Comparison of ENCODE assay signal across 26 mouse cellular contexts in genomic region chr17:81386118-81386517, GRCm38 (mm10). TPM values are rescaled to one million over a fixed set of nuclear protein-coding genes. Genes with fewer than 3 reads are reported as not detected.
A peak's percentile ranks its signal among the peaks of the same experiment; 100 is the strongest.
DNase-seq lines count a peak whose midpoint lies in the region; ATAC-seq and TF ChIP-seq lines count a peak whose summit lies in the region.
"Had no signal": no experiment of that assay in that cellular context is flagged by ENCODE, and none has a peak within 500 bp of the region (broad histone marks: within the 10 kb centered on the region; RNA-seq: fewer than 3 reads in every experiment).

No protein-coding gene starts in this region.

- 75% methylated on average over 2 of the region's 2 CpGs for WGBS in liver, postnatal 0 days (ENCODE audit: insufficient replicate concordance)
- 69% methylated on average over 2 of the region's 2 CpGs for WGBS in liver, embryonic 12.5 days (ENCODE audit: insufficient replicate concordance)

- DNase-seq in cerebellum, adult 9-11 months: no peak
- DNase-seq in cerebellum, adult 9-10 months: peak; percentile 43
- DNase-seq in cerebellum, postnatal 4 days (ENCODE audit: low spot score in 2 of 2): no peak
- no peak for DNase-seq in liver, postnatal 0 days
- DNase-seq: adrenal gland, adult 8-10 months; adrenal gland, postnatal 14 days; adrenal gland, postnatal 36 days; B cell, adult 2 months; cerebellum, adult 11 months; cerebellum, postnatal 14 days; cerebellum, postnatal 36 days; forebrain, postnatal 0 days had no signal

- no peaks in the 10 kb centered on the region for H3K9me3 ChIP-seq in liver, postnatal 0 days (ENCODE audit: low read length)
- no peaks in the 10 kb centered on the region for H3K9me3 ChIP-seq in liver, embryonic 12.5 days (replicated peaks)
- H3K9me3 ChIP-seq: embryonic facial prominence, embryonic 10.5 days; embryonic facial prominence, embryonic 12.5 days; forebrain, embryonic 13.5 days; forebrain, embryonic 15.5 days had no signal

- no peak for TF ChIP-seq CTCF in liver, postnatal 0 days (IDR thresholded peaks at IDR 0.05; ENCODE audit: low read depth)

- no peak overlapping the region for H3K4me3 ChIP-seq in liver, postnatal 0 days (ENCODE audit: low read depth, low read length)
- no peak overlapping the region for H3K4me3 ChIP-seq in liver, embryonic 12.5 days
- H3K4me3 ChIP-seq: embryonic facial prominence, embryonic 10.5 days; embryonic facial prominence, embryonic 12.5 days; forebrain, embryonic 13.5 days; forebrain, embryonic 15.5 days had no signal

- ATAC-seq in cerebellum, adult (ENCODE audit: insufficient number of reproducible peaks, low FRiP score, low TSS enrichment): 0 out of 2 replicates have a peak, but pooled peaks have one; percentile 61
- ATAC-seq in liver, postnatal 0 days: no peak
- ATAC-seq in liver, embryonic 12.5 days: no peak
- ATAC-seq: activated CD4-positive, CD25-positive, alpha-beta regulatory T cell, adult 4 months; CD4-positive, CD25-positive, alpha-beta regulatory T cell, adult 4 months; forebrain, embryonic 13.5 days; forebrain, embryonic 15.5 days; forebrain, postnatal 0 days; Patski had no signal

- no peaks in the 10 kb centered on the region for H3K27me3 ChIP-seq in liver, postnatal 0 days (ENCODE audit: insufficient read depth, low read length)
- no peaks in the 10 kb centered on the region for H3K27me3 ChIP-seq in liver, embryonic 12.5 days (replicated peaks)
- H3K27me3 ChIP-seq: CH12.LX; embryonic facial prominence, embryonic 12.5 days; forebrain, embryonic 13.5 days; forebrain, embryonic 15.5 days had no signal

- H3K4me1 ChIP-seq in liver, postnatal 0 days (ENCODE audit: insufficient read depth): no peaks in the 10 kb centered on the region
- H3K4me1 ChIP-seq in liver, embryonic 12.5 days: no peaks in the 10 kb centered on the region
- H3K4me1 ChIP-seq: embryonic facial prominence, embryonic 10.5 days; embryonic facial prominence, embryonic 12.5 days; forebrain, embryonic 13.5 days; forebrain, embryonic 15.5 days had no signal

- H3K27ac ChIP-seq in liver, postnatal 0 days (ENCODE audit: low read depth): peak overlapping the region; percentile 22; the same call in 1 of the 2 replicates
- H3K27ac ChIP-seq in liver, embryonic 12.5 days: no peak overlapping the region
- H3K27ac ChIP-seq: embryonic facial prominence, embryonic 10.5 days; embryonic facial prominence, embryonic 12.5 days; forebrain, embryonic 13.5 days; forebrain, embryonic 15.5 days had no signal

- no peak for TF ChIP-seq EP300 in liver, postnatal 0 days (IDR thresholded peaks at IDR 0.05; ENCODE audit: low read depth)

- no peak overlapping the region for H3K9ac ChIP-seq in liver, postnatal 0 days (replicated peaks)
- no peak overlapping the region for H3K9ac ChIP-seq in liver, embryonic 12.5 days
- H3K9ac ChIP-seq: embryonic facial prominence, embryonic 12.5 days; forebrain, embryonic 13.5 days; forebrain, embryonic 15.5 days; forebrain, postnatal 0 days had no signal

- no peaks in the 10 kb centered on the region for H3K36me3 ChIP-seq in liver, postnatal 0 days (replicated peaks; ENCODE audit: insufficient read depth, low read length)
- H3K36me3 ChIP-seq in liver, embryonic 12.5 days: no peaks in the 10 kb centered on the region
- H3K36me3 ChIP-seq: embryonic facial prominence, embryonic 10.5 days; embryonic facial prominence, embryonic 12.5 days; G1E had no signal

- no peak overlapping the region for H3K4me2 ChIP-seq in liver, postnatal 0 days (ENCODE audit: low read depth, low read length)
- H3K4me2 ChIP-seq in liver, embryonic 12.5 days: no peak overlapping the region
- H3K4me2 ChIP-seq: embryonic facial prominence, embryonic 12.5 days; forebrain, embryonic 13.5 days; forebrain, embryonic 15.5 days had no signal

RNA-seq across cellular contexts. Expression of gene Gm11096, which starts 55.4 kb away (rescaled TPM):
- not detected in 2 replicates for polyA plus RNA-seq in liver, postnatal 0 days (2015; fragmentation: Nextera tagmentation; extraction: Ambion mirVana)
- polyA plus RNA-seq in liver, embryonic 12.5 days (2016; fragmentation: Nextera tagmentation; extraction: Ambion mirVana): not detected in 2 replicates
- polyA plus RNA-seq: activated CD4-positive, CD25-positive, alpha-beta regulatory T cell, adult 4 months; CD4-positive, CD25-positive, alpha-beta regulatory T cell, adult 4 months; cortical plate, adult 2 months; embryonic facial prominence, embryonic 10.5 days; embryonic facial prominence, embryonic 12.5 days; embryonic facial prominence, embryonic 14.5 days; forebrain, embryonic 11.5 days; forebrain, embryonic 13.5 days; forebrain, embryonic 15.5 days; forebrain, postnatal 0 days; G1E; Patski had no signal
